8 mouse cellular contexts compared by ENCODE assay signal in the genomic region with DNA sequence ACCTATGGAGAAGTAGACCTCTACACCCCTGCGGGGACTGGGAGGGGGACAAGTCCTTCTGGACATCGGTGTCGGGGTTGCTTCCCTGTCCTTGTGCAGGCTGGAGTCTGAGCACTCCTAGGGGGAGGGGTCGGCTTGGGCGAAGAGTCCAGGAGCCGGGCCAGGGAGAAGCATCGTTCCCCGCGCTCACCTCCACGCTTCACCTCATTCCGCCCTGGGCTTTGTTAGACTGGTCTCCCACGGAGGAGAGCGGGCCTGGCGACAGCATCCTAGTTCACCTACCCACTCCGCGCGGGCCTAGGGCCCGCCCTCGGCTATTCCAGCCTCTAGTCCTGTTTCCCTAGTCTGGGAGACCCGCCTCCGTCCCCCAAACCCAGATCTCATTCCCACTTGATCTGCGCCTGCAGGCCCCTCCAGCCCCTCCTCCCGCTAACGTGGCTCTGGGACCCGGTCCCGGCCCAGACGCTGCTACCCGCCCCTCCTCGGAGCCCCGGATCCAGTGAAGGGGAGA. TPM values are rescaled to one million over a fixed set of nuclear protein-coding genes. Genes with fewer than 3 reads are reported as not detected.
DNase-seq lines count a peak whose midpoint lies in the region; ATAC-seq and TF ChIP-seq lines count a peak whose summit lies in the region.

No protein-coding gene starts in this region.

- peaks cover 2% of the 10 kb centered on the region; the same call in 1 of the 2 replicates for H3K27me3 ChIP-seq in kidney, embryonic 15.5 days
- H3K27me3 ChIP-seq in forebrain, embryonic 11.5 days (ENCODE audit: control insufficient read depth, insufficient read depth, low read length): peaks cover 7% of the 10 kb centered on the region; the same call in 1 of the 2 replicates
- H3K27me3 ChIP-seq in myocyte (ENCODE audit: control insufficient read depth, insufficient read depth, insufficient read length): no peaks in the 10 kb centered on the region

- H3K9me3 ChIP-seq in kidney, embryonic 15.5 days (replicated peaks): no peaks in the 10 kb centered on the region
- H3K9me3 ChIP-seq in forebrain, embryonic 11.5 days (ENCODE audit: control insufficient read depth, low read length): no peaks in the 10 kb centered on the region

- no peaks in the 10 kb centered on the region for H3K79me2 ChIP-seq in myocyte (ENCODE audit: control insufficient read depth, insufficient read depth)

- H3K4me3 ChIP-seq in kidney, embryonic 15.5 days (replicated peaks): peak overlapping the region; percentile 60
- peak overlapping the region; percentile 72 for H3K4me3 ChIP-seq in bone marrow macrophage, adult 2 months (ENCODE audit: insufficient read depth, low read length)
- peak overlapping the region; percentile 73 for H3K4me3 ChIP-seq in forebrain, embryonic 11.5 days (ENCODE audit: low read depth, low read length)
- peak overlapping the region; percentile 83 for H3K4me3 ChIP-seq in myocyte

- H3K27ac ChIP-seq in kidney, embryonic 15.5 days: no peak overlapping the region
- H3K27ac ChIP-seq in bone marrow macrophage, adult 2 months (ENCODE audit: insufficient read depth, low read depth, low read length): no peak overlapping the region
- 0 out of 2 replicates have a peak overlapping the region, but pooled peaks have one; percentile 8 for H3K27ac ChIP-seq in forebrain, embryonic 11.5 days (ENCODE audit: low read depth, low read length)

- peak overlapping the region; percentile 13 for H3ac ChIP-seq in myocyte (ENCODE audit: control insufficient read depth, insufficient read length)

- peak; percentile 37 for ATAC-seq in kidney, embryonic 15.5 days (replicated peaks; ENCODE audit: low FRiP score)
- ATAC-seq in forebrain, embryonic 11.5 days (replicated peaks; ENCODE audit: low FRiP score): peak; percentile 24

- TF ChIP-seq CTCF in bone marrow macrophage, adult 2 months (IDR thresholded peaks at IDR 0.05; ENCODE audit: low read depth, low read length): no peak

- H3K4me2 ChIP-seq in kidney, embryonic 15.5 days: peak overlapping the region; percentile 85
- H3K4me2 ChIP-seq in forebrain, embryonic 11.5 days (ENCODE audit: low read depth, low read length, severe bottlenecking): peak overlapping the region; percentile 89
- H3K4me2 ChIP-seq in myocyte (ENCODE audit: low read depth): peak overlapping the region; percentile 97

- peak overlapping the region; percentile 58 for H3K9ac ChIP-seq in kidney, embryonic 15.5 days
- H3K9ac ChIP-seq in forebrain, embryonic 11.5 days (ENCODE audit: low read length): peak overlapping the region; percentile 84

- no peak for TF ChIP-seq POLR2A in bone marrow macrophage, adult 2 months (IDR thresholded peaks at IDR 0.05; ENCODE audit: borderline replicate concordance, low read depth, low read length)
- no peak for TF ChIP-seq POLR2A in myocyte (IDR thresholded peaks at IDR 0.05; ENCODE audit: insufficient read length, low read depth)

- peaks cover 35% of the 10 kb centered on the region for H3K4me1 ChIP-seq in kidney, embryonic 15.5 days
- H3K4me1 ChIP-seq in bone marrow macrophage, adult 2 months (ENCODE audit: control insufficient read depth, insufficient read depth, low read length): peaks cover 6% of the 10 kb centered on the region; the same call in 1 of the 2 replicates
- peaks cover 10% of the 10 kb centered on the region for H3K4me1 ChIP-seq in forebrain, embryonic 11.5 days (replicated peaks; ENCODE audit: control insufficient read depth, insufficient read depth, low read length)

- no peak for DNase-seq in kidney, adult 18-20 months
- DNase-seq in forebrain, embryonic 11.5 days (ENCODE audit: low spot score): peak; percentile 66
- peak; percentile 56 for DNase-seq in kidney, postnatal 10 days
- DNase-seq in left cerebral cortex, adult 18-20 months (ENCODE audit: low spot score in 2 of 2): no peak
- DNase-seq in left cerebral cortex, adult 11 months (ENCODE audit: low spot score): no peak

- peaks cover 6% of the 10 kb centered on the region for H3K36me3 ChIP-seq in kidney, embryonic 15.5 days
- H3K36me3 ChIP-seq in forebrain, embryonic 11.5 days (ENCODE audit: control insufficient read depth, insufficient read depth, low read length): no peaks in the 10 kb centered on the region
- H3K36me3 ChIP-seq in myocyte (ENCODE audit: control insufficient read depth, insufficient read depth): no peaks in the 10 kb centered on the region

- WGBS in kidney, embryonic 15.5 days: under 1% methylated on average over 30 of the region's 30 CpGs
- 2% methylated on average over 29 of the region's 30 CpGs for WGBS in forebrain, embryonic 11.5 days

TF ChIP-seq in myocyte, 11 proteins besides CTCF, POLR2A, EP300 and RAD21:
- no peak for TF ChIP-seq CEBPB (IDR thresholded peaks at IDR 0.05; ENCODE audit: insufficient read depth, poor library complexity, severe bottlenecking)

RNA-seq across cellular contexts. Expression of a gene that starts 0.8 kb away (rescaled TPM):
- 3.9 and 4.5 TPM in 2 replicates for polyA plus RNA-seq in kidney, embryonic 15.5 days (2015; fragmentation: Nextera tagmentation; extraction: Ambion mirVana)
- 1.2 and 1.5 TPM in 2 replicates for polyA plus RNA-seq in bone marrow macrophage, adult 2 months (2012; ENCODE audit: insufficient read depth, insufficient read length, missing spikeins)
- 17.6 and 19.9 TPM in 2 replicates for polyA plus RNA-seq in forebrain, embryonic 11.5 days (2014; fragmentation: Nextera tagmentation; extraction: Ambion mirVana)
- polyA plus RNA-seq in myocyte (2012; fragmentation: generic; extraction: Trizol): 29.0 TPM
- 10 to 100 TPM; 24.4 to 27.0 TPM for total RNA-seq in left cerebral cortex, adult 18-20 months (2021)

RNA-seq across cellular contexts. Expression of a gene that starts 18.9 kb away (rescaled TPM):
- 2.7 and 2.9 TPM in 2 replicates for polyA plus RNA-seq in kidney, embryonic 15.5 days (2015; fragmentation: Nextera tagmentation; extraction: Ambion mirVana)
- polyA plus RNA-seq in bone marrow macrophage, adult 2 months (2012; ENCODE audit: insufficient read depth, insufficient read length, missing spikeins): 235 and 240 TPM in 2 replicates
- 1.3 and 1.9 TPM in 2 replicates for polyA plus RNA-seq in forebrain, embryonic 11.5 days (2014; fragmentation: Nextera tagmentation; extraction: Ambion mirVana)
- 0.22 TPM for polyA plus RNA-seq in myocyte (2012; fragmentation: generic; extraction: Trizol)
- total RNA-seq in left cerebral cortex, adult 18-20 months (2021): 1 to 10 TPM; 1.5 to 1.6 TPM

RNA-seq across cellular contexts. Expression of a gene that starts 27.2 kb away (rescaled TPM):
- polyA plus RNA-seq in kidney, embryonic 15.5 days (2015; fragmentation: Nextera tagmentation; extraction: Ambion mirVana): 14.5 and 15.5 TPM in 2 replicates
- polyA plus RNA-seq in bone marrow macrophage, adult 2 months (2012; ENCODE audit: insufficient read depth, insufficient read length, missing spikeins): 5.6 and 6.0 TPM in 2 replicates
- 11.7 and 12.4 TPM in 2 replicates for polyA plus RNA-seq in forebrain, embryonic 11.5 days (2014; fragmentation: Nextera tagmentation; extraction: Ambion mirVana)
- 7.0 TPM for polyA plus RNA-seq in myocyte (2012; fragmentation: generic; extraction: Trizol)
- total RNA-seq in left cerebral cortex, adult 18-20 months (2021): 10 to 100 TPM; 15.8 to 17.1 TPM

RNA-seq across cellular contexts. Expression of a gene that starts 27.3 kb away (rescaled TPM):
- 67.7 and 71.6 TPM in 2 replicates for polyA plus RNA-seq in kidney, embryonic 15.5 days (2015; fragmentation: Nextera tagmentation; extraction: Ambion mirVana)
- 88.6 and 112 TPM in 2 replicates for polyA plus RNA-seq in bone marrow macrophage, adult 2 months (2012; ENCODE audit: insufficient read depth, insufficient read length, missing spikeins)
- polyA plus RNA-seq in forebrain, embryonic 11.5 days (2014; fragmentation: Nextera tagmentation; extraction: Ambion mirVana): 77.4 and 88.0 TPM in 2 replicates
- 30.6 TPM for polyA plus RNA-seq in myocyte (2012; fragmentation: generic; extraction: Trizol)
- total RNA-seq in left cerebral cortex, adult 18-20 months (2021): 10 to 100 TPM; 45.3 to 47.6 TPM

RNA-seq across cellular contexts. Expression of a gene that starts 36.8 kb away (rescaled TPM):
- 0.93 and 1.9 TPM in 2 replicates for polyA plus RNA-seq in kidney, embryonic 15.5 days (2015; fragmentation: Nextera tagmentation; extraction: Ambion mirVana)
- 0.60 TPM in 1 of 2 replicates, not detected in the other for polyA plus RNA-seq in bone marrow macrophage, adult 2 months (2012; ENCODE audit: insufficient read depth, insufficient read length, missing spikeins)
- polyA plus RNA-seq in forebrain, embryonic 11.5 days (2014; fragmentation: Nextera tagmentation; extraction: Ambion mirVana): 0.37 and 0.75 TPM in 2 replicates
- 2.5 TPM for polyA plus RNA-seq in myocyte (2012; fragmentation: generic; extraction: Trizol)
- under 1 TPM in 1 of 2 experiments, not detected in 1; 0.73 TPM for total RNA-seq in left cerebral cortex, adult 18-20 months (2021)

Comparison
In these comparisons a context has a peak if more than half of its experiments do, and no peak if none do; other contexts are left out.
1. DNase-seq: peak in forebrain, embryonic 11.5 days (single experiment) and kidney, postnatal 10 days (single experiment); none in kidney, adult 18-20 months (single experiment), left cerebral cortex, adult 18-20 months (0 of 2) and left cerebral cortex, adult 11 months (single experiment).
2. RNA of a gene that starts 18.9 kb away (polyA plus RNA-seq): 235 to 240 TPM in bone marrow macrophage, adult 2 months; 2.7 to 2.9 TPM in kidney, embryonic 15.5 days, 1.3 to 1.9 TPM in forebrain, embryonic 11.5 days and 0.22 TPM in myocyte (single experiment); every median in the first group is over 10 times any median in the second.
3. Peak in every context shown above with its lines, with median percentiles within 50 percentile points of each other: H3K4me2 ChIP-seq and H3K4me3 ChIP-seq.